Mouse (Mus musculus) forebrain, embryonic 12.5 days (tissue): Measurements from ENCODE around the gene Vps37b. TPM values are rescaled to one million over a fixed set of nuclear protein-coding genes. Genes with fewer than 3 reads are reported as not detected.

ENCODE experiments used
- ATAC-seq: fragments of 200-750 bp; cut with Nextera tagmentation; 2 replicates; pipeline ENCODE4 v1.8.0; 2017; ENCODE audit warnings: moderate TSS enrichment; ENCODE audit not compliant: low FRiP score
- H3K27ac ChIP-seq: fragments of 300-500 bp; sonication (generic); 2 replicates; pipeline ENCODE4 v1.5.1; 2016; ENCODE audit warnings: mild to moderate bottlenecking
- H3K27me3 ChIP-seq: fragments of 300-500 bp; sonication (generic); 2 replicates; pipeline ENCODE4 v1.6.1; 2016; ENCODE audit warnings: mild to moderate bottlenecking
- H3K36me3 ChIP-seq: fragments of 300-500 bp; sonication (generic); replicated peaks from 2 replicates; pipeline ENCODE4 v1.6.1; 2016; ENCODE audit warnings: mild to moderate bottlenecking
- H3K4me1 ChIP-seq: fragments of 300-500 bp; sonication (generic); 2 replicates; pipeline ENCODE4 v1.6.1; 2016
- H3K4me2 ChIP-seq: fragments of 300-500 bp; sonication (generic); 2 replicates; pipeline ENCODE4 v1.6.1; 2016; ENCODE audit warnings: mild to moderate bottlenecking, moderate library complexity
- H3K4me3 ChIP-seq: fragments of 300-500 bp; sonication (generic); replicated peaks from 2 replicates; pipeline ENCODE4 v1.5.1; 2016; ENCODE audit warnings: mild to moderate bottlenecking
- H3K9ac ChIP-seq: fragments of 300-500 bp; sonication (generic); 2 replicates; pipeline ENCODE4 v1.6.1; 2016; ENCODE audit warnings: mild to moderate bottlenecking
- H3K9me3 ChIP-seq: fragments of 300-500 bp; sonication (generic); 2 replicates; pipeline ENCODE4 v1.6.1; 2016
- WGBS: fragments of 180-500 bp; shearing (Covaris S2); methylation state at CpG from one replicate; pipeline ENCODE4 v1.1.7; 2016; 5-methylcytosine and 5-hydroxymethylcytosine counted together
- polyA plus RNA-seq: library from polyadenylated mRNA; unstranded; fragments of >200 nt; fragmentation: Nextera tagmentation; extraction: Ambion mirVana; gene quantifications from 2 replicates; pipeline ENCODE4 v1.2.1, GENCODE M21; 2016

Gene Vps37b
- 70.5 and 73.4 TPM in 2 replicates for polyA plus RNA-seq

DNA sequence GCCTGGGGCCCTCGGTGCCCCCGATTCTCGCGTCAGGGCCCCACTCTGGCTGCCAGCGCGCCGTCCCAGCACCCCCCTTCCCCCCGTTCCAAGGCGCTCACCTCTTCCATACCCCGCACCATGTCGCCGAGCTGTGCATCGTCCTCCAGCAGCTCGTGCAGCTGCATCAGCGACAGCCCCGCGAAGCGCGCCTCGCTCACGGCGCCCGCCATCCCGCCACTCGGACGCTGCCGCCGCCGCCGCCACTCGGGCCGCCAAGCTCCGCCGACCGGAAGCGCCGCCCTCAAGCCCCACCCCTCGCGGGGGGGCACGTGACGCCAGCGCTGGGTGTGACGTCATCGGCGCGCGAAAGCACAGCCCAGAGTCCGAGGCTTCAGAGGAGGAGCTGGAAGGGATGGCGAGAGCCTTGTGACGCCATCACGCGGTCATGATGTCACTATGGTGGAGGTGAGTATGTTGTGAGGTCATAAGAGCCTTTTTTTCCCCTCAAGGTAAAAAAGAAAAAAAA, at the start of gene Vps37b:
Gene Vps37b, minus strand, starts transcription at position 270 of the 508 bp plus-strand sequence.
- H3K27me3 ChIP-seq, result no peaks in the 10 kb centered on the region
- peak within 1 kb of the TSS; percentile 92 for H3K27ac ChIP-seq
- H3K9me3 ChIP-seq, result no peaks in the 10 kb centered on the region
- H3K9ac ChIP-seq, result peak within 1 kb of the TSS; percentile 98
- H3K4me3 ChIP-seq, result peak within 1 kb of the TSS; percentile 95
- H3K4me2 ChIP-seq, result peak within 1 kb of the TSS; percentile 87
- peak; percentile 76 for ATAC-seq
- peaks cover 4% of the 10 kb centered on the region for H3K36me3 ChIP-seq
- peaks cover 47% of the 10 kb centered on the region for H3K4me1 ChIP-seq
- WGBS, result under 1% methylated on average over 52 of the region's 52 CpGs

DNA sequence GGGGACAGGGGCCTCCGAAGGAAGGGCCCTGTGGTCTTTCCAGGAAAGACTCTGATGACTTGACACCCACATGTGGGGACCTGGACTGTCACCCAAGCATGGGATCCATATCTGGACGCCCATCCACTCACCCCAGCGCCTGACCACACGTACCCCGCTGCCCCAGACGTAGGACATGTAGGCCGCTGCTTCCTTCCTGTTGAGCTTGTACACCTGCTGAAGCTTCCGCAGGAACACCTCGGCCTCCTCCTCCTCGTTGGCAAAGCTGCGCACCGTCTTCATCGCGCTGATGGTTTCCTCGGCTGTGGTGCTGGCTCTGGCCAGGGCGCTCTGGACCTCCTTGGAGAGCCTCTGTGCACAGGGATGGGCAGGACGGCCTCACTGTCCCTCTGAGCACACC, 47.8 kb upstream of the Vps37b start:
- Histone ChIP-seq H3K4me3 (no peak overlapping the region), H3K4me1 (peaks cover 32% of the 10 kb centered on the region), H3K27me3 (0 out of 2 replicates have a peak, but pooled peaks cover 4% of the 10 kb centered on the region), H3K9me3 (no peaks in the 10 kb centered on the region), H3K27ac (no peak overlapping the region), H3K9ac (no peak overlapping the region), H3K4me2 (no peak overlapping the region), H3K36me3 (no peaks in the 10 kb centered on the region)
- WGBS, result 94% methylated on average over 17 of the region's 17 CpGs
- ATAC-seq, result no peak

DNA sequence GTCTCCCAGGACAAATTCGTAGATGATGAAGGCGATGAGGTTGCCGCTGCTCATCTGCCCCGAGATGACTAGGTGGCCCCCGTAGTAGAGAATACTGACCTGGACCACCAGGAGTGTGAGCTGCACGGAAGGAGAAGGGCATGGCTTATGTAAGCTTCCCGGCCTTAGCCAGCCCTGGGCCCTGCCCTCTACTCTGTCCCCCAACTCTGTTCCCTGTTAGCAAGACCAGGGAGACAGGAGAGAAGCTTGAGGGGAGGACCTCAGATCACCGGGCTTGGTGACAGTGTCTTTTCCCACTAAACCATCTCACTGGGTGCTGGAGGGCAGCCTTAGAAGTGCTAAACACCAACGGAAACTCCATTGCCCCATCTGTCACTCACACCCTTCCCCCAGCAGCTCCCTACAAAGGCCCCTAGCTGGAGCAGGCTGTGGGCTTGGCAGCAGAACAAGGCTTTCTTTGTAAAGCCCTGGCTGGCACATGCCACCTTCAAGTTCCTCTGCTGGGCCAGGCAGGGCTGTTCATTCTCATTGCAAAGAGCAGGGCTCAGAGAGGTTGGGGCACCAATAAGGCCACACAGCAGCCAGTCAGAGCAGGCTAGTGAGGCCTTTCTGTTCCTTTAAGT, 46.8 kb upstream of the Vps37b start:
- peaks cover 32% of the 10 kb centered on the region for H3K4me1 ChIP-seq

DNA sequence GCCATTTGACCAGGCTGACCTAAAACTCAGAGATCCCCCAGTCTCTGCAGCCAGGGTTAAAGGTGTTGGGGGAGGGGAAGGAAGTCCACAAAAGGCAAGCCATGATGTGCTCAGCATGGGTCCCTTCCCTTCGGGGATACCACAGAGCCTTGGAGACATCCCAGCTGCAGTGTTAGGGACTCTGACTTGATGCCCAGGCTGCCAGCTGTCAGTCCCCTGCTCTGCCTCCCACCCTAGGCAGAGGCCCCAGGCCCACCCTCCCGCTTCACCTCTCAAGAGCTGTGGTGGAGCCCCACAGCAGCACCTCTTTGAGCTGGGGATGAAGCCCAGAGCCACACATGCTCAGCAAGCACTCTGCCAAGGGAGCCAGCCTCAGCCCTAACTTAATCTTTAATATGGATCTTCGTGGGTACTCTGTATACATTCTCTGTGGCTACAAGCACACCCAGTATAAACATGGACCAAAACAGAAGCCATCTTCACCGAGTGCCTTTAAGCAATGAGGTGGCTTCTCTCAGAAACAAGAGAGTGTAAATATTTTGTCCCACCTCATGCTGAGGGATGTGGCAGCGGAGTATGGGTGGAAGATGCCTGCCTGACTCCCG, 45.9 kb upstream of the Vps37b start:
- Histone ChIP-seq H3K36me3 (no peaks in the 10 kb centered on the region), H3K4me1 (peaks cover 36% of the 10 kb centered on the region), H3K4me2 (0 out of 2 replicates have a peak overlapping the region, but pooled peaks have one; percentile 31), H3K27ac (peak overlapping the region; percentile 89), H3K4me3 (no peak overlapping the region), H3K27me3 (0 out of 2 replicates have a peak, but pooled peaks cover 4% of the 10 kb centered on the region), H3K9me3 (no peaks in the 10 kb centered on the region), H3K9ac (no peak overlapping the region; the same call in 1 of the 2 replicates)
- ATAC-seq, result no peak
- WGBS, result 66% methylated on average over 6 of the region's 6 CpGs

More for the DNA sequence above, 46.8 kb upstream of the Vps37b start:
- WGBS, result 55% methylated on average over 9 of the region's 9 CpGs
- H3K9ac ChIP-seq, result no peak overlapping the region
- 0 out of 2 replicates have a peak, but pooled peaks cover 4% of the 10 kb centered on the region for H3K27me3 ChIP-seq
- H3K4me2 ChIP-seq, result peak overlapping the region; percentile 31
- no peaks in the 10 kb centered on the region for H3K36me3 ChIP-seq
- H3K4me3 ChIP-seq, result no peak overlapping the region
- H3K9me3 ChIP-seq, result no peaks in the 10 kb centered on the region
- peak; percentile 89 for ATAC-seq
- H3K27ac ChIP-seq, result peak overlapping the region; percentile 89

DNA sequence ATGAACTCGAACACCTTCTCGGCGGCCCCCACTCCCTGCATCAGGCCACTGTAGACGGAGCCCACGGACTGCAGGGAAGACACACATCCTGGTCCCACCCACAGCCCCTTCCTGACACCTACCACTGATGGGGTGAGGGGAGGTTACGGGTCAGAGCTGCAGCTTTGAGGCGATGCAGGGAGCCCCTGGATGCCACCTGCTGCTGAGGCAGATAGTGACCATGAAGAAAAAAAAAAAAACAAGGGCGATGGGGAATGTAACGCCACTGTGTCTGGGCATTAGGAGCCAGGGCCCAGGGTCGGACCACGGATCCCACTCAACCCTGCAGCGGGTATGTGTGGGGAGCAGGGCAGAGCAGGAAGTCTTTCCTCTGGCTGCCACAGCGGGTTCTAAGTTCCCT, 45.2 kb upstream of the Vps37b start:
- no peak overlapping the region for H3K4me2 ChIP-seq
- no peak for ATAC-seq
- no peak overlapping the region for H3K27ac ChIP-seq

DNA sequence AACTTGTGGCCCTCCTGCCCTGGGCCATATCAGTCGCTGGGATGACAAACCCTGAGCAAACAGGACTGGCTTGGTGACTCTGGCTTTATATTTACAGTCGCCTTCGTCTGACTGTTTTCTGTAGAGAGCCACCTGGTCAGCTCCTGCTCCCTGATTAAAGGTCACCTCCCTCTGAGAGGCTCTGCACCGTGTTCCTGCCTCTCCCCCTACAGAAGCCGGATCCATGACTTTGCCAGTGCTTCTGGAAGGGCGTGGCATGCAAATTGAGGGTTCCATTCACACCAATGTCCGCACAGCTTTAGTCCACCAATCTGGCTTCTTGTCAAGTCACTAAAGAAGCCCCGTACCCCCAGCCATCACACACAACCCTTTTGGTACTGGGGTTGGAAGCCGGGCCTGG, 44.5 kb upstream of the Vps37b start:
- Histone ChIP-seq H3K4me2 (no peak overlapping the region), H3K27ac (no peak overlapping the region), H3K4me3 (no peak overlapping the region), H3K9ac (no peak overlapping the region), H3K9me3 (no peaks in the 10 kb centered on the region), H3K4me1 (peaks cover 41% of the 10 kb centered on the region), H3K36me3 (no peaks in the 10 kb centered on the region), H3K27me3 (0 out of 2 replicates have a peak, but pooled peaks cover 4% of the 10 kb centered on the region)
- no peak for ATAC-seq
- 66% methylated on average over 9 of the region's 9 CpGs for WGBS

More for the DNA sequence above, 45.2 kb upstream of the Vps37b start:
- H3K9ac ChIP-seq, result no peak overlapping the region
- no peaks in the 10 kb centered on the region for H3K9me3 ChIP-seq
- no peaks in the 10 kb centered on the region for H3K36me3 ChIP-seq
- peaks cover 36% of the 10 kb centered on the region for H3K4me1 ChIP-seq
- H3K4me3 ChIP-seq, result no peak overlapping the region
- 88% methylated on average over 13 of the region's 13 CpGs for WGBS
- H3K27me3 ChIP-seq, result 0 out of 2 replicates have a peak, but pooled peaks cover 4% of the 10 kb centered on the region

DNA sequence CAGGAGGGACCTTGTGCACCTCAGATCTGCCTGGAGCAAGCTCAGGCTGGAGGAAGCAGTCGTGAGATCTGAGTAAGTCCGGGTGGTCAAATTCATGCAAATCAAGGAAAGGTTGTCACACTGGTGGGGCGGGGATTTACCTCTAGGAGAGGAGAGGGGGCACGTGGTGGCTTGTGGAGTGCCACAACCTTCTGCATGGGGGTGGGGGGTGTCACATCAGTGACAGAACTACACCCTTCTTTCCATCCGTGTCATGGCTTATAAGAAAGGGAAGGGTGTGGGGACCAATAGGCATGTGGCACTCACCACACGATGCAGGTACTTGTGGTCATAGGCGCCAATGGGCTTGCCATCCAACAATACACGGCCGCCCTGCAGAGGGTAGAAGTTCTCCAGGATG, 43.6 kb upstream of the Vps37b start:
- Histone ChIP-seq H3K27ac (no peak overlapping the region), H3K27me3 (no peaks in the 10 kb centered on the region), H3K4me2 (no peak overlapping the region), H3K9ac (no peak overlapping the region), H3K9me3 (no peaks in the 10 kb centered on the region), H3K36me3 (no peaks in the 10 kb centered on the region), H3K4me3 (no peak overlapping the region), H3K4me1 (peaks cover 41% of the 10 kb centered on the region)
- ATAC-seq, result no peak
- 77% methylated on average over 9 of the region's 9 CpGs for WGBS

DNA sequence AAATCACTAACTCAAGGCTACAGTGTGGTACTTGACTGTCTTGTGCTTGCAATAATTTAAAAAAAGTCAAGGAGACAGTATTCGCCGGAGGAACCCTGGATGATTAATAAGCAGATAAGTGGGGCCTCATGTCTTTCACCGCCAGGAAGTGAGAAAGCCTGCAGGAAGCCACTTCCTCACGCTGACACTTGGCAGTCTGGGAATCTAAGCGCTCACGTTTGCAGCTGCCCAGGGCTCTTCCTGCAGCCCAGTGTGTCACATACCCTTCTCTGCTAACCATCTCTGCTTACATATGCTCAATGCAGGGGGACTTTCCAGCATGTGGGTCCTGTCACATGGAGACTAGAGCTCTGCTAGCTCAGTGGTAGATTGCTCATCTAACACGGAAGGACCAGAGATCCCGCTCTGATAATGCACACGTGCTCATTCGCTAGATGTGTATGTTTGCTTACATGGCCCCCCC, 42.8 kb upstream of the Vps37b start:
- no peak overlapping the region for H3K9ac ChIP-seq
- H3K4me1 ChIP-seq, result peaks cover 36% of the 10 kb centered on the region
- 79% methylated on average over 10 of the region's 10 CpGs for WGBS
- no peak for ATAC-seq
- no peaks in the 10 kb centered on the region for H3K36me3 ChIP-seq
- no peaks in the 10 kb centered on the region for H3K9me3 ChIP-seq
- H3K27ac ChIP-seq, result no peak overlapping the region
- H3K27me3 ChIP-seq, result no peaks in the 10 kb centered on the region
- no peak overlapping the region for H3K4me2 ChIP-seq
- H3K4me3 ChIP-seq, result no peak overlapping the region

DNA sequence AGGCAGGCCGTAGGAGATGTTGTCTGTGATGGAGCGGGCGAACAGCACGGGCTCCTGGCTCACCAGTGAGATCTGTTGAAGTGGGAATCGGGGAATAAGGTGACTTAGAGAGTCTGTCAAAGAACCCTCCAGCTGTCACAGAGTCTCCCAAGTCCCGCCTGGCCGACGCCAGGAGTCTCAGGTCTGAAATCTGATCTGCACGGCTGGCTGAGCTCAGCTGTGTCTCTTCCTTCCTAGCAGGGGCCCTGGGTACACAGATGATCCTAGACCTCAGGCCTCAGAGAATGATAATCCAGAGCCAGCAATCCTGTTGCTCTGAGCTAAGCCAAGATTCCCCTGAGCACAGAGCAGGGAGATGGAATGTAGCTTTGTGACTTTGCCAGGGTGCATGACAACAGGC, 41.6 kb upstream of the Vps37b start:
- H3K4me3 ChIP-seq, result no peak overlapping the region
- ATAC-seq, result no peak
- H3K4me1 ChIP-seq, result peaks cover 24% of the 10 kb centered on the region
- H3K36me3 ChIP-seq, result no peaks in the 10 kb centered on the region
- 62% methylated on average over 9 of the region's 9 CpGs for WGBS
- no peak overlapping the region for H3K9ac ChIP-seq
- no peaks in the 10 kb centered on the region for H3K27me3 ChIP-seq
- H3K9me3 ChIP-seq, result no peaks in the 10 kb centered on the region
- H3K4me2 ChIP-seq, result no peak overlapping the region
- 0 out of 2 replicates have a peak overlapping the region, but pooled peaks have one; percentile 19 for H3K27ac ChIP-seq

DNA sequence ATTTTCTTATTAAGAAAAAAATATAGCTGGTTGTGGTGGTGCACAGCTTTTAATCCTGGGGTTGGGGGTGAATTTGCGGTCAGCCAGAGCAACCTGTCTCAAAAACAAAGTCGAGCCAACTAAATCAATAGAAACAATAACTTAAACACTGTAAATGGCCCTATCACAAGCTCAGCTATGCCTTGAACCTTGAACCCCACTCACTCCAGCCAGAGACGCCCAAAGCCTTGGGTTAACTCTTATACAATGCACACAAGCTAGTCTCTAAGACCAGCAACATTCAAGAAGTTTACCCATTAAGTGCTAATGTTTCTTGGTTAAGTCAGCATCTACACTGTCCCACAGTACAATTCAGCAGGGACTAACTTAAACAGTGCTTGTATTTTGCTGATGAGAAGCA, 37.6 kb upstream of the Vps37b start:
- no peaks in the 10 kb centered on the region for H3K27me3 ChIP-seq
- H3K27ac ChIP-seq, result no peak overlapping the region
- no peak overlapping the region for H3K4me2 ChIP-seq
- WGBS, result 89% methylated on average over 3 of the region's 3 CpGs
- no peaks in the 10 kb centered on the region for H3K36me3 ChIP-seq
- no peak for ATAC-seq
- no peak overlapping the region for H3K4me3 ChIP-seq
- H3K9me3 ChIP-seq, result no peaks in the 10 kb centered on the region
- no peak overlapping the region for H3K9ac ChIP-seq
- H3K4me1 ChIP-seq, result peaks cover 10% of the 10 kb centered on the region; the same call in 1 of the 2 replicates

DNA sequence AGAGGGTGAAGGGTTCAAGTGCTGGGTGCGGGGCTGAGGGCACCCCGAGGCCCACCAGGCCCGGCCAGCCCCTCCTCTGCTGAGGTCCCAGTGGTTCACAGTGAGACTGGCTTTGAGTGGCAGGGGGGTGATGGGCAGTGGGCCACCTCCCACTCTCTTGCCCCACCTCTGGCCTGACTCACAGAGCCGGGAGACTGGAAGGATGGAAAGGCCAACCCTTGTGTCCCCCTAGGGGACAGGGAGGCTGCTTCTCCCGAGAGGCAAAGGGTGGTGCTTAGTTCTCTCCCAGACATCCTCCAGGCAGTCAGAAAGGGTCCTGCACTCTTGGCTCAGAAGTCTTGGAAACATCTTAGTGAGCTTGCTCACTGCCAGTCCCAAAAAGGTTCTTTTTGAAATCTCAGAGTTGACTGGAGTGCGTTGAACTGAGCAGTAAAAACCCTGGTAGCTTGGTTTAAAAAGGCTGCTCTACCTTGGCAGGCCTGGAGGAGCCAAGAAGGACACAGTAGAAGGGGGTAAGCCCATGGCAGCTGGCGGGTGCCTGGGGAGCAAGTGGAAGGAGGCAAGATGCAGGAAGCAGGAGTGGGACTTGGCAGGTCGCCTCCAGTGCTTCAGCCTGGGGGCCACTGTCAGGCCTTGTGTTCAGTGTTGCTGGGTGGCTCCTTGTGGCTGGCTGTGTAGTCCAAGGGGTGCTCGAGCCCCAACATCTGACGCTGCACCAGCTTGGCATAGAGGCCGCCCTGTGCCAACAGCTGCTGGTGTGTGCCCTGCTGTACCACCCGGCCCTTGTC, 30.2 kb upstream of the Vps37b start:
- Histone ChIP-seq H3K4me2 (no peak overlapping the region), H3K9ac (no peak overlapping the region), H3K27ac (0 out of 2 replicates have a peak overlapping the region, but pooled peaks have one; percentile 36), H3K36me3 (no peaks in the 10 kb centered on the region), H3K4me3 (no peak overlapping the region), H3K27me3 (no peaks in the 10 kb centered on the region), H3K4me1 (no peaks in the 10 kb centered on the region), H3K9me3 (no peaks in the 10 kb centered on the region)
- WGBS, result 76% methylated on average over 12 of the region's 12 CpGs
- no peak for ATAC-seq

DNA sequence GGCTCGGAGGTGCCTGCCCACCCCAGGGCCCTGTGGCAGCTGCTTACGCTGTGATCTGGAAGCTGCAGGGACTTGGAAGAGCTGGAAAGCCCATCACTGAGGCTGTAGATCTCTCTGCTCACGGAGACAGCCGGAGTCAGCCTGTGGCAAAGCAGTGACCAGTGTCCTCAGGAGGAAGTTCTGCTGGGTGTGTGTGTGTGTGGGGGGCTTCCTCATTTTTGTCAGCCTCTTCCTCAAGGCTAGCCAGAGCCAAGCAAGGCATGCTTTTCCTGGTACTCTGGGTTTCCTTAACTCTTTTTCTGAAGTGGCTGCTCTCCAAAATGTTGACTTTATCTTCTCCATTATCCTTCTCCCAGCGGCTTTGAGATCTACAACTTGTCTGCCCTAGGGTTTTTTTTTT, 27.6 kb upstream of the Vps37b start:
- Histone ChIP-seq H3K9me3 (no peaks in the 10 kb centered on the region), H3K4me1 (no peaks in the 10 kb centered on the region), H3K36me3 (no peaks in the 10 kb centered on the region), H3K27ac (no peak overlapping the region), H3K9ac (no peak overlapping the region), H3K4me2 (no peak overlapping the region), H3K27me3 (no peaks in the 10 kb centered on the region), H3K4me3 (no peak overlapping the region)
- ATAC-seq, result no peak
- WGBS, result 74% methylated on average over 5 of the region's 5 CpGs
